Mouse (Mus musculus) right cerebral cortex, adult 2 months (tissue): ENCODE results near the gene Stk38.
A peak's percentile ranks its signal among the peaks of the same experiment; 100 is the strongest.

Experiments
- DNase-seq, 2 experiments: peaks; one replicate each; pipeline ENCODE4 v3.0.0; 2021 to 2022; ENCODE audit warnings: low spot score in 2 of 2

Stk38 gene

DNA sequence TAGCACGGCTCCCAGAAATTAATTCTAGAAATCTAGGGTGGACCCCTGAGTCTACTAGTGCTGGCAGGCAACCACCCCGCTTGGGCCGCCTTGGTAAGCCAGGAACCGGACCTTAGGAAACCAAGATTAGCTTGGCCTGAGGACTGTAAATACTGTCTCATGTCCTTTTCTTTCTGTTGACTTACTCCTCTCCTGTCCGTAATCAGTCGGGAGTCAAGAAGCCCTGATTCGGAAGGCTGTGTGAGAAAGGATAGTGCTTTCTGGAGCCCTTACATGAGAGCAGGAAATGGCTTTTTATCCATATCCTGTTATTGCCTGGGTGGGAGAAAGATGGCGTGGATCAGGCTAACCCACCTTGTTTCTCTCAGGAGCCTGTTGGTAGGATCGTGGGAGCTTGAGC, 54.5 kb downstream of the Stk38 start:
- DNase-seq = no peak

DNA sequence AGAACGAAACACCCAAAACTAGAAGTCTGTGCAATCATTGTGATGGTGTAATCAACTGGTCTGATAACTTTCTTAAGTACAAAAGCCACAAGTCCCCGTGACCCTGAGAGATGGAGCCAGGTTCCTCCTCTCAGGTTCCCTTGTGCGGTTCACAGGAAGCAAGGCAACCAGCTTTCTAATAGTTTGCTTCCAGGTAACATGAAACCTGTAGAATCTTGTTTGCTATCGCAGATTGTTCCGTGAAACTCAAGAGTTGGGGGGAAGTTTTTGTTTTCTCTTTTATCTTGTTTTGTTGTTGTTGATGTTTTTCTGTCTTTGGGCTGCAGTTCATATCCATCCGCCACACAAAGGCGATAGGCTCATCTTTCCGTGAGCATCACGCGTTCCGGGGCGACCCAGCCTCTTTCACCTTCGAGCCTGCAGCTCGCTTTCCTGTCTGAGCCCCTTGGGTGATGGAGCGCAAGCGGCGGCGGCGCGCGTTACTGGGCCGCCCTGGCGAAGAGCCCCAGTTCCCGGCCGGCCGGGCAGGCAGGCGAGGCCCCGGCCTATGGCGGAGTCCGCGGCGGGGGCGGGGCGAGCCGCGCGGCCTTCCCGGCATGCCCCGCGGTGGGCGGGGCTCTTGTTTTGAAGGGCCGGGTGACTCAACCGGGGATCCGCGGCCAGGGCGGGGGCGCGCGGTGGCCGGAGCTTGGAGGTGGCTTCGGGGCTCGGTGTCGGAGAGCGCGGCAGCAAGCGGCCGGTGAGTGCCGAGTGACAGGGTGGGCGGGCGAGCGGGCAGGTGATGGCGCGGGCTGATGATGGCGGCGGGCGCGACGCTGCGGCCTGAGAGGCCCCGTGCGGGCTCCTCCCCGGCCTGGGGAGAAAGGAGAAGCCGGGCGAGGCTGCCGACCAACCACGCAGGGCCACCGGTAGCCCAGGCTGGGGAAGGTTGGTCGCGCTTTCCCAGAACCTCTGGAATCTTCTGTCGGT, 55.7 kb downstream of the Stk38 start, which contains the start of gene Kctd20:
Gene Kctd20, plus strand, starts transcription at position 120 of the 969 bp plus-strand sequence.
- peak; percentile 85 to 88 for DNase-seq

DNA sequence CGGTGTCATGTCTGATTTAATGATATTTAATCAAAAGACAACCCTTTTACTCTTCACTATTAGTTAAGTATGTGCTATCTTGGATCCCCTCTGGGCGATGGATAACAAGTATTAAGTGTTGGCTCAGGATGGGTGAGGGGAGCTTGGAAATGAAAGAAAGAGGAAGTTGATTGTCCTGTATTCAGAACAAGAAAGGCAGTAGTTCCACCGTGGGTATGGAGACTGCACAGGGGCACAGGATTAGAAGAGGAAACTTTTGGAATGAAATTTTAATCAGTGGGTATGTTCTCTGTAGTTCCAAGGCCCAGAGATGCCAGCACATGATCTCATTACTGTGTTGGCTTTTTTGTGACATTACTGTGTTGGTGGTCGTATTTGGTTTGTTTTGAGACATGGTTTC, 57.0 kb downstream of the Stk38 start:
- no peak for DNase-seq

DNA sequence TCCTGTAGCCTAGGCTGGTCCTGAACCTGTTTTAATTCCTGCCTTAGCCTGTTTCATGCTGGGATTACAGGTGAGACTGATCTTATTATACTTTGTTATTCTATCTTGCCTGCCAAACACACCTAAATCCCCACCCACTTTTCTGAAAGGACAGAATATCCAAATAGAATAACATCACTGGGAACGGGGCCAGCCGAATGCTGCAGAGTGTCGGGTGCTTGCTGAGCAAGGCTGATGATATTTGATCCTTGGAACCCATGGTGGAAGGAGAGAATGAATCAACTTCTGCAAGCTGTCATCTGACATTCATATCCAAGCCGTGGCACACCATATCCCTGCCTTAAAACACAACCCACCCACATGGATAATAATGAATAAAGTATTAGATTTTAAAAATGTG, 59.1 kb downstream of the Stk38 start:
- no peak for DNase-seq

DNA sequence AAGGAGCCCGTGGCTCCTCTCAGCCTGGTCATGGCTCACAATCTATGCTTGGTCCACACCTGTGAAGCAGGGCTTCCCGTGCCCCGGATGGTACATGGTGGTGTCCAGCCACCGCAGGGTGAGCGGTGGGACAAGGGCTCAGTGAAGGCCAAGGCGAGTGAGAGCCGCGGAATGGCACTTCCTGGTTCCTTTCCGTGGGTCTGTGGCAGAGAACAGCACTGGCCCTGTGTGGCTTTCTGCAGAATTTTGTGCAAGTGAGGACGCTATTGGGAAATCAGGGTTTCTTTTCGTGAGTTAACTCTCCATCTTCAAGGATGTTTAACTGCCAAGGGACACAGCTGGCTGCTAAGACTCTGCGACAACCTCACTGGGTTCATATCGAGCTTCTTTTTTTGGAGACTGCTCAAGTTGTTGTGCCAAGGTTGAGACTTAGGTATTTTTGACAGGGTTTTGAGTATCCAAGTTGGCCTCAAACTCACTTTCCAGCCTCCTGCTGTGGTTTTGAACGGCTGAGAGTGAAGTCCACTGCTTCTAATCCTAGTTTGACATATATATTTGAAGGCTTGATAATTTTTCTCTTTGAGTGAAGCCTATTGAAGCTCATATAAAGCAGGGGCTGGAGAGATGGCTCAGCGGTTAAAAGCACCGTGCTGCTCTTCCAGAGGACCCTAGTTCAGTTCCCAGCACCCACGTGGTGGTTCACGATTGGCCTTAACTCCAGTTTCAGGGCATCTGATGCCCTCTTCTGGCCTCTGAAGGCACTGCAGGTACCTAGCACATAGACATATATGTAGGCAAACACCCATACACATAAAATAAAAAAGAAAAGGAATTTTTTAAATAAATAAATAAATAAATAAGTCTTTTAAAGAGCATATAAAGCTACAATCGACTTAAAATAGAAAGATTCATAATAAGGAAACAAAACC, 60.5 kb downstream of the Stk38 start:
- DNase-seq = no peak

DNA sequence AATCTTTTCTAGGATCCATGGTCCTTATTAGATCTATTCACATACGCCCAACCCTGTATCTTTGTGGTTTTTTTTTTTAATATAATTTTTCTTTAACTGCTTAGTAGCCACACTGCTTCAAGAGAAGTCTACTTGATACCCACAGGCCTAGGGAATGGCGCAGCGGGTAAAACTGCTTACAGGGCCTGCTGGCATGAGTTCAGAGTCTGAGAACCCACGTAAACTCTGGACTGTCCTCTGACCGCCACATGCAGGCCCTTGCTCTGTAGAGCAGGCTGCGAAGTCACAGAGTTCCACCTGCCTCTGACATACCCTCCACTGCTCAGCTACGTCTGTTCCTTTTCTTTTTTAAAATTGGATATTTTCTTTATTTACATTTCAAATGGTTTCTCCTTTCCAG, 63.3 kb downstream of the Stk38 start:
- DNase-seq = no peak

DNA sequence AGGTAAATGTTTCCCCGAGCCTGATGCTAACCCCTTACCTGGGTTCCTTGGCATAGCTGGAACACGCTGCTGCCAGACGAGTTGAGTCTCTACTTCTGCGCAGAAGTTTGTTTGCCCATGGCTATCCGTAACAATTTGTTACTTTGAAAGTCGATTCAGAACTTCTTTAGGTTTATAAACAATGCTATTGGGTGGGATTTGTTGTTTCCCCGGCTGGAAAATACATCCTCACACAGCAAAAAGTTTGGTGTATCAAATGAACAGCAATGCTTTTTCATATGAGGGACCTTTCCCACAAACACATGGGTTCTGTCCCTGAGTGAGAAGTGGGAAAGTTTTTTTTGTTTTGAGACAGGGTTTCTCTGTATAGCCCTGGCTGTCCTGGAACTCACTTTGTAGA, 64.1 kb downstream of the Stk38 start, which contains the start of gene Pxt1:
Gene Pxt1, minus strand, starts transcription at position 101 of the 400 bp plus-strand sequence.
- no peak for DNase-seq

DNA sequence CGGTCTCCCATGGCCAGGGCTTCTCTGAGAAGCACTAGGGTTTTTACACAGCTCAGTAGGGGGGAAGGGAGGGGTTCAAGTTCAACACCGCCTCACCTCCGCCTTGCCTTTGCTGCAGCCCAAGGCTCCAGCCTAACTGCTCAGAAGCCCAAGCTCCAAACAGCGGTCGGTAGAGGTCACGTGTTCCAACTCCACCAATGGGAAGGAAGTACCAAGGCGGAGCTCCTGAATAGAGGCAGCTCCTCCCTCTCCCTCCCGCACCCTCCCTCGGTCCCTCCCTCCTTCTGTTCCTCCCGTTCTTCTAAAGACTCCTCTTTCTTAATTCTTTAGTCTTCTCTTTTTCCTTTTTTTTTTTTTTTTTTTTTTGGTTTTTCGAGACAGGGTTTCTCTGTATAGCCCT, 65.7 kb downstream of the Stk38 start:
- DNase-seq = no peak

DNA sequence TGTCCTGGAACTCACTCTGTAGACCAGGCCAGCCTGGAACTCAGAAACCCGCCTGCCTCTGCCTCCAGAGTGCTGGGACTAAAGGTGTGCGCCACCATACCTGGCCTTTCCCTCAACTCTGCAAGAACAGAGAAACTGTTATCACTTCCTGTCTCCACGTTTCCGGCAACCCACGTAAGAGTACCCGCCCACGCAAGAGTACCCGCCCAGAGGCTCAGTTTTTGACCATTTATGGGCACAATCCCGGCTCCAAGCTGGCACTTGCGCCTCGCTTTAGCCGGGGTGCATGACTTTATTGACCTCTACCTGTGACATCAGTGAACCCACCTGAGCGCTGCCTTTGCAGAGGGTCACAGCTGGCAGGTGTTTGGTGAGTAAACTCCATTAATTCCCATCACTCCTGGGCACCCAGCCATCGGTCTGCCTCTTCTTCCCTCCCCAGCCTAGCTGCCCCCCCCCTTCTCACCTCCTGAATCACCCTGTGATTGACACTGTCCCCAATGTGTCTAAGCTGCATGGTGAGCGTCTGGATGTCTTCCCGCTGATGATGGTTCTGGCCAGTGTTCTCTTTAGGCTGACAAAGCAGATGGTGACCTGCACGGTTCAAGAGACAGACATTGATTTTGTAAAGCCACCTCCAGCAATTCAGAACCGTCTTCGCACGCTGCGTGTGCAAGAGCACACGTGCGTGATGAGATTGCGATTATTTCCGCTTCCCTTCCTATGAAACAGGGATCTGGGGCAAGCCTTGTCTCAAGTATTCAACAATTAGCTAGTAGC, 66.8 kb downstream of the Stk38 start:
- no peak for DNase-seq

DNA sequence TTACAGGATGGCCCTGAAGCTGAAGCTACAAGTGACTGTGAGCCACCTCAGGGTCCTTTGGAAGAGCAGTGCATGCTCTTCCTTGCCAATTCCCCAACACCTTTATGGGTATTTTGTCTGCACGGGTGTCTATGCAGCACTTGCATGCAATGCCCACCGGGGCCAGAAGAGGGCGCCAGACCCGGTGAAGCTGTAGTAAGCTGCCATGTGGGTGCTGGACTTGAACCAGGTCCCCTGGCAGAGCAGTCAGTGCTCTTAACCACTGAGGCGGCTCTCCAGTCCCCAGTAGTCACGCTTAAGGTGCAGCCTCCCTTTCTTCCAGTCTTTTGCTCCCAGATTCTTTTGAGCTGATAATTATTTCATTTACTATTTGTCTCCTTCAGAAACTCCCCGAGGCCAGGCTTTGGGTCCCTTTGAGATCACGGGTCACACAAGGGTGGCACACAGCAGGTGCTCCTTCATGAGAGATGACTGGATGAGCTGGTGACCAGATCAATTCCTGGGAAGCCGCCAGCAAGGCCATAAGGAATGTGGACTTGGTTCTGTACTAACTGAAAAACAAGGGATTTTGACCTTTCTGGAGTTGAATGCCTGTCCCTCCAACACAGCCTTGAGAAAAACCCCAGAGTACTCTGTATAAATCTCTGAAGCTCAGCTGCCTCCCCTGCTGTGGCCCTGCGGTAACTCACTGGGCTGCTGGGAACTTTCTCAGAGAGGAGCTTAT, 71.0 kb downstream of the Stk38 start:
- DNase-seq = no peak

DNA sequence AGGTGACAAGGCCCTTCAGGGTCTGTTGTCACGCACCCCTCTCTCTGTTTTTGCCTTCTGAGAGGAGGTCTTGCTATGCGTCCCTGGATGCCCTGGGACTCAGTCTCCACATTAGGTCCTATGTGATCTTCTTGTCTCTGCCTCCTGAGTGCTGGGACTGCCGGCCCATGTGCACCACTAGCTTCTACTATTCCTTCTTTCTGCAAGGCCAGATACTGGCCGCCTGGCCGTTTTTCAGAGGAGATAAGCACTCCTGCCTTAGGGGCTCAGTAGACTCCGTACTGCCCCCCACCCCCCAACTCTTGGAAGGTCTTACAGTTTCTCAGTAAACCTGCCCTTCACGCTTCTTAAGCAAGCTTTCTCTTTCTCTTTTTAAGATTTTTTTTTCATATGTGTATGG, 71.7 kb downstream of the Stk38 start:
- no peak for DNase-seq

DNA sequence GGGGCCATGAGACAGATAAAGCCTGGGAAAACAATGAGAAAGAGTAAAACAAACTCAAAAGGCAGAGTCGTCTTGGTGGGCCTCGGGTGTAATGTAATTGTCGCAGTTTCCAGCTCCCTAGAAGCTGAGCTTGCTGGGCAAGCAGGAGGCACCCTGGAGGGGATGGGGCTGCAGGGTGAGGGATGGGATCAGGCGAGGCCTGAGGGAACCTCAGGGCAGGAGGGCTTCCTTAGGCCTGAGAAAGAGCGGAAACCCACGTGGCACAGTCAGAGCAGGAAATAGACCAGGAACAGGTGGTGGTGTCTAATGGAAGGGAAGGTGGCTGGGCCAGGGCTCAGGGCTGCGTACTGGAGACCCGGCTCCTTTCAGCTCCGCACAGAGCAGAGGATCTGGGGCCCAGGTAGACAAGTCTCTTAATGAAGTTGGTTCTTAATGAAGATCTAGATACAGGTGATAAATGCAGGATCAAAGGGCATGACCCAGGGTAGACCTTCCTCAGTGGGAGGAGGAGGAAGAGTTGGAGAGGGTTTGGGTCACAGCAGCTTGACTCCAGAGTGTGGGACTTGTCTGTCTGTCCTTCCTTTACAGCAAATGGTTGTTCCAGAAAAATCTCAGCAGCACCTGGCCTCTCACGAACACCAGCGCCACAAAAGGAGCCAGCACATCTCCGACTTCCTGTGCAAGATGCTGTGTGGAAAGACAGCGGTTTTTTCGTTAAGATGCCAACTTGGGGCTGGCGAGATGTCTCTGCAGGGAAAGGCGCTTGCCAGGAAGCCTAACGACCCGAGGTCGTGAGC, 73.5 kb downstream of the Stk38 start:
- no peak for DNase-seq

DNA sequence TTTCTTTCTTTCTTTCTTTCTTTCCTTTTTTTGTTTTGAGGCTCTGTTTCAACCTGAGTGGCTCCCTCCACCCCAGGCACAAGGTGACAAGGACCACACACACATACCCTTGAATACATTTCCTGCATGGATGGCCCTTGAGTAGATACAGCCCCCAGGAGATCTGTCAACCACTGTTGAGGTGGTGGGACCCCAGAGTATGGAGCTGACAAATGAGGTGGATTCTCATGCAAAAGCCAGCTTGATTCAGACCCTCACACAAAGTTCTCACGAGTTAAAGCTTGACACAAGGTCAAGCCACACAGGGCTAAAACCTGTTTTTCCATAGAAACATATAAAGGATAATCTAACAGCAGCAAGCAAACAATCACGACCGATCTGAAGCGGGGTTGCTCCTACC, 75.5 kb downstream of the Stk38 start:
- DNase-seq = no peak

DNA sequence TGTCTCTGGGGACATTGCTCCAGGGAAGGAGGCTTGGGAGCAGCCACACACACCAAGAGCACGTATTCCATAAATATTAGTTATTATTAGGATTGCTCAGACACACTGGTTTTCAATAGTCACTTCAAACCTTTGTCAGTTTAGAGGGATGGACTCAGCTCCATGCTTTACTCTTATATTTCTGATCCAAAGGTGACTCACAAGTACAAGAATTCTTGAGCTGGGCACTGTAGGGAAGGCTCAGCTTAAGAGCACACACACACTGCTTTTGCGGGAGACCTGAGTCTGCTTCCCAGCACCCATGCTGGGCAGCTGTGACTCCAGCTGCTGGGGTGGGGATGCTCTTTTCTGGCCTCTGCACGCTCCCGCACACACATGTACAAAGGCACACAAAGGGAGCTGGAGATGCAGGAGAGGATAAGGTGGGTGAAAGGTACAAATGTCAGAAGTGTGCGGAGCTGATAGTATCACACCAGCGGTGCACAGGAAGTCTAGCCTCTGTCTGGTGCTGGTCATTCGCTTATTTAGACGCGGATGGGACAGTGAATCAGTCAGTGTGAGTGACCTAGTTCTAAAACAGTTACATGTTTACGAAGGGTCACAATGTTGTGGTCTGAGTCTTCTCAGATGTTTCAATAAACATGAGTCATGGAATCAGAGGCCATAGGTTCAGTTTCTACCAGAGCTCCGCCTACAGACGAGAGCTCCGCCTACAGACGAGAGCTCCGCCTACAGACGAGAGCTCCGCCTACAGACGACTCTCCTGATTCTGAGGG, 76.2 kb downstream of the Stk38 start:
- DNase-seq = no peak

DNA sequence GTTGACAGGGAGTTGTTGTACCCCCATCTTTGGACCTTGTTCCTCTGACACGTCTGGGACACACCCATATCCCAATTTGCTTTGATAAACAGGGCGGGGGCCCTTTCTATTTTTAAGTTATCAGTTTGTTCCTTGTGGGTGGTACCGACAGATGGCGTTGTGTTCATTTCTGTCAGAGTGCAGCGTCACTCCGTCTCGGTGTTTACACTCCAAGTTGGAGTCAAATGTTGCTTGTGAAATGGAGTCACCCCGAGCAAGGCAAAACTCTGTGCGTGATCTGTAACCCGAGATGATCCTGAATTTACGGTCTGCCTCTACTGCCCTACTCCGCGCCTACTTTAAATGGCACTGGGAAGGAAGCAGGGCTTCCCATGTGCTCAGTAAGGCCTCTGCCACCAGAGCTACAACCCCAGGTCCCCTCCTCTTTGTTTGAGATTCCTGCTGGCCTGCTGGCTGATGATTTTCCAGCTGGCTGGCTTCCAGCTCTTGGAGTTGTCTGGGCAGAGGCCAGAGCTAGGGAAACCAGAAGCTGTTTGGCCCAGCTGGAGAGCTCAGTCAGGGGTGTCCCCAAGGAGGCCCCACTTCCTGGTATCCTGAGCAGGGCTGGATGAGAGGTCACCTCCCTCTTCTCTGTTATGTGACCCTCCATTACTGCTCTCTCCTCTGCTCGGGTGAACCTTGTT, 77.3 kb downstream of the Stk38 start:
- DNase-seq = peak in 1 of 2 experiments; percentile 54

DNA sequence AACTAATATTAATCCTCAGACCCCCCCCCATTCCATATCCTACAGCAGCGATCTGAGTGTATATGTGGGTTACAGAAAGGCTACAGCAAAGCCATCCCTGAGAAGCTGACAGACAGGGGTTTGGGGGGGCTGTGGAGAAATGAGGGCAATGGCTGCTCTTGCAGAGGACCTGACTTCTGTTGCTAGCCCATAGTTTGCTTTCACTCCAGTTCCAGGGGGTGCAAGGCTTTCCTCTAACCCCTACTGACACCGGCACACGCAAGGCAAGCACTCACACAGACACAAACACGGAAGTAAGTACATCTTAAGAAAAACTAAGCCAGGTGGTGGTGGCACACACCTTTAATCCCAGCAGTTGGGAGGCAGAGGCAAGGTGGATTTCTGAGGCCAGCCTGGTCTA, 78.4 kb downstream of the Stk38 start:
- DNase-seq = no peak

DNA sequence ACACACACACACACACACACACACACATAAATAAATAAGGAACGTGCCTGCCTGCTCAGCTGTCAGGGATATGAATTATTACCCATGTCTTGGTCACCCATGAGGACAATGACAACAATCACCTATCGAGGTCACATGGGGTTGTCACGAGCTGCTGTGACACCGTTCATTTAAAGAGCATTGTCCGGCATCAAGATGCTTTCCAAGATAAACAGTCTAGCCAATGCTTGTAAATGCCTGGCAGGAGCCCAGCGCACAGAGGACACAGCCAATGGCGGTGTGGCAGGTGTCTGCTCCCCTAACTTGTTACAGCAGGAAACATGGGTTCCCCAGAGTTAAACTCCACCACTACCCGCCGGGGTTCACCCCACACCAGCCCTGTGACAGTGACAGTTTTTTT, 79.8 kb downstream of the Stk38 start:
- no peak for DNase-seq

DNA sequence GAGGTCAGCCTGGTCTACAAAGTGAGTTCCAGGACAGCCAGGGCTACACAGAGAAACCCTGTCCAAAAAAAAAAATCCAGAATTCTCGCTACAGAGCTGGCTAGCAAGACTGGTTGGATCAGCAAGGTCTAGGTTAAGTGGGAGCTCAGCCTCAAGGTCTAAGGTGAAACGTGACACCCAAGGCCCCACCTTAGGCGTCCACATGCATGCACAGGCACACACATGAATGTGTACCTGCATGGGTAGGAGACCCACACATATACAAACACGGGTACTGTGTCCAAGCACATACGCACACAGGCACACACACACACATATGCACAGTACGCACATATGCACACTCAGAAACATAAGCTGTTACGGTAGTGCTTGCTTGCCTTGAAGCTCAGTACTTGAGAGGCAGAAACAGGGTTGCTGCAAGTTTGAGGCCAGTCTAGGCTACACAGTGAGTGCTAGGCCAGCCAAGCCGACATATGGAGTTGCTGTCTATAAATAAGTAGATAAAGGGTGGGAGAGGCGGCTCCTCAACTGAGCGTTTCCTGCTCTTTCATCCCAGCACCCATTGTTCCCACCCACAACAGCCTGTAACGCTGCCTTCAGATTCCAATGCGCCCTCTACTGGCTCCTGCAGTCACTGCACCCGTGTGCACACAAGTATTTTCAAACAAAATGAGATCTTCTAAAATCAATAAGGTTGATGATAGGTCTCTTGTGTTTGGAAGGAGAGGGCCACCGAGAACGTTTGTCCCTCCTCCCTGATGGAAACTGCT, 80.7 kb downstream of the Stk38 start:
- peak; percentile 31 to 49 for DNase-seq
